Mouse (Mus musculus): ENCODE results near the gene Wwox.

The Wwox gene

DNA sequence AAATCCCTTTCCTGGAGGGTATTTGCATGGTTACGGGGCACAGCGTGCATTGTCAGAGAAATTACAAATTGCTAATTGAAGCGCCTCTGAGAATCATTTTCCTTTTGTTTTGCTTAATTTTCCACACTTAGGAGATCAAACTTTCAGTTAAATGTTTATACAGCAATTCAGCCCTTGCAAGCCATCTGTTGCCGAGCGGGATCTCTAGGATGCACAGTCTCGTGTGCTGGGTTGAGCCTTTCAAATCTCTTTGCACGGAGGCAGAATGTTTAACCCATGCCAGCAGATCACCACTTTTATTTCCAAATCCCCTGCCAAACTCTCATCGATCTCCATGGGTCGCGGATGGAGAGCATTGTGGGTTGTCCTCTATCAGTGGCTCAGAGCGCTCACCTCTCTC, 891.2 kb downstream of the Wwox start:
- DNase-seq (ENCODE audit: low spot score in 2 of 2): no peak

DNA sequence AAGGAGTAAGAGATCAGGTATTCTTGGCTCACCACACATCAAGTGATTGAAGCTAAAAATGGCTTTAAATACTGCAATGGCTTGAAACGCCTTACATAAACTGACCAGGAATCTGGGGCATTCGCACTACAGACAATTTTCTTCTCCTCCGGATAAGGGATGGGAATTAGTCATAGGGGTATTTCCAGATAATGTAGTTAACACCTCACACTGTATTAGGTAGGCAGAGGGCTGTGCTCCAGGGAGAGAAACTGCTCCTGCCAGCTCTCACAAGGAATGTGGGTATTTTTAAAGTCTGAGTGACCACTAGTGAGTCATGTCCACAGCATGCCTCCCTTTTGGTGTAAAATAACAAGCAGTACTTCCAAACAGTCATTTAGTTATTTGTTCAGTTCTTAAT, 894.5 kb downstream of the Wwox start:
- DNase-seq (ENCODE audit: low spot score in 2 of 2): no peak

DNA sequence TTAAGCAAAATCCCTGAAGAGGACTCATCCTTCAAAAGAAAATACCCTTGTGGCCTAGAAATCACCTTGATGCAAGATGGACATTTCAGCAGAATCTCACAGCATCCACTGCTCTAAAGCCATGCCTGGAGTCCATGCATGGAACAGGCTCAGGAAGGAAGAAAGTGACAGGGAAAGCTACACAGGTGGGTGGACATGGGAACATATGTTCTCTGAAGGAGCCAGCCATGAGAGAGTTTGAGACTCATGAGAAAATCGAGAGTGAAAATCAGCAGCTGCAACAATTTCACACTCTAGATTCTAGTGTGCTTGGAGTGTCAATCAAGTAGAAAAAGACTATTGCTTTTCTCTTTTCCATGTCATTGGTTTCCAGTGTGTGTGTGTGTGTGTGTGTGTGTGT, 896.9 kb downstream of the Wwox start:
- no peak for DNase-seq (ENCODE audit: low spot score in 2 of 2)

DNA sequence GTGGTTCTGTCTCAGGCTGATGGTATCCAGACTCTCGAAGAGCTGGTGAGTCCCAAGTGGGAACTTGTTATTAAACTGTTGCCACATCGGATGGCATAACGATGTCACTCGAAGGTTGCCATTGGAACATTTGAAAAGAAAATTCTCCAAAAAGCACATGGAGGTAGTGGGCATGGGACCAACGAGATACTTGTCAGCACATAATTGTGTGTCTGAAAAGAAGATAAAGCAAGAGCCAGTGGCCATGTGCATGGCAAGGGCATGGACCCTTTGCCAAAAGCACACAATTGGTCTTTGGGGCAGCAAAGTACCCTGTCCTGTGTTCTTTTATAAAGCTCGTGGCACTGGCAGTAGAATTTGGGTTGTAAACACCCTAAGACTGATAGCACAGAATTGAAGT, 909.2 kb downstream of the Wwox start:
- DNase-seq (ENCODE audit: low spot score in 2 of 2): no peak

DNA sequence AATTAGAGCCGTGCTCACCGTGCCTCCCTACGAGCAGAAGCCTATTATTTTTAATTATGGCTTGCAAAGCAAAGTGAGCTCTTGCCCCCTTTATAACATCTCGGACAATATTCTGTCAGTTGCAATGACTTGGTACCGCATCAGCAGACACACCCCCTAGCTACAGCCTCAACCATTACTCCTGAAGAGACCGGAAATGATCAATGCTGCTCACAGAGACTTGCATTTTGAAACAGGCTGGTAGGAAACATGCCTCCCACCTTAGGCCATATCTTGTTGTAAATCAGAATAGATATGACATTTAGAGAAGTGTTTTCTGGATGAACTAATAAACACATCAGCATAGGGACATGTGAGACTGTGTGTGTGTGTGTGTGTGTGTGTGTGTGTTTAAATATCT, 911.3 kb downstream of the Wwox start:
- no peak for DNase-seq (ENCODE audit: low spot score in 2 of 2)

DNA sequence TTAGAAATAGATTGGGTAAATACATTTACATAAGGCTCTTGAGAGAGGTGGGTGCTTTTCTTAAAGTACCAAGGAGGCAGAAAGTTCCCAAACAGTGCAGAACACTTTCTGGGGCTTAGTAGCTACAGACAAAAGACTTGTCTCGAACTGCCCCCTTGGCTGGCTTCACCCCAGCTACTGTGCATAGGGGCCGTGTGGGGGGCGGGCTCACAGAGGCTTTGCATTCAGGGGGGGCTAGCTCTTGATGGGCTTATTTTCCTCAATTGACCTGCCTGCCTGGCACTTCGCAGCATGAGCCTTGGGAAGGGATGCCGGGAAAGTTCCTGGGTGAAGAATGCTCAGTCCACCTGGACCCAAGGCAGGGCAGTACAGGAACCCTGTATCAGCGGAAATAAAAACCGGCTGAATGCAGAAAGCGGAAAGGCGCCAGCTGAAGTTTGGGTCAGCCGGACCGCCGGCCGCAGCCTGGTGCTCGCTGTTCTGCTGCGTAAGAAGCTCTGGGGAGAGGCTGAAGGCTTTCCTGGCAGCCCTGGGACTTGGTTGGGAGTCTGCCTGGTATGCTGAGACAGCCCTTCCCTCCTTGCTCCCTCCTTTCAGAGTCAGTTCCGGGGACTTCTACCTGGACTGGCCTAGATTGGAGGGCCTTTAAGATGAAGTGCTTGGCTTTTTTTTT, 918.3 kb downstream of the Wwox start:
- DNase-seq (ENCODE audit: low spot score in 2 of 2): peak in 1 of 2 experiments; percentile 25

DNA sequence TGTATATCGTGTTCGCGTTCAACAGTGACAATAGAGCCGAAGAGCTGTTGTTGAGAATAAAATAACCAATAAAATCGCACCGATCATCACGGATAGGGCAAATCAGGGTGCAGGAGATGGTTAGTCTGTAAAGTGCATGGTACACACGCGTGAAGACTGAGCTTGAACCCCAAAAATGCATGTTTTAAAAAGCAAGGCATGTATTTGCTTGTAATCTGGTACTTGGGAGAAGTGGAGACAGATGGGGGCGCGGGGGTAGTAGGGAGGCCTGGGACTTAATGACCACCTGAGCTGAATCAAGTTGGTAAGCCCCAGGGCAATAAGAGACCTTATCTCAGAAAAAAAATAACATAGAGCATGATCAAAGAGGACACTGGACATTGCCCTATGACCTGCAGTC, 919.0 kb downstream of the Wwox start:
- DNase-seq (ENCODE audit: low spot score in 2 of 2): no peak

DNA sequence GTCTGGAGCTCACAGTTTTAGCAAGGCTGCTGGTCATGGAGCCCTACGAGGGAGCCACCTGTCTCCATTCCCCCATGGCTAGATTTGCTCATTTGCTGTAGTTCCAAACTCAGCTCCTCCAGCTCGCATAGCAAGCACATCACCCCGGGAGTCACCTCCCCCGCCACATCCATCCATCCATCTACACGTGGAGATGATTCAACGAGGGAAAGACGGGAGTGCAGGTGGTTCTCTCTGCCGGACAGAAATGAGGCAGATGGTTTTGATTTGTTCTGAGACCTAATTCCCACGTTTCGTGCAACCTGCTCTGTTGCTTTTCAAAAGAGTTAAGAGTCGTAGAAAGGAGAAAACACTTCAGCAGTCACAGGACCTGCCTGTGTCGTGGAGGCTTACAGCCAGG, 920.2 kb downstream of the Wwox start:
- DNase-seq (ENCODE audit: low spot score in 2 of 2): no peak

DNA sequence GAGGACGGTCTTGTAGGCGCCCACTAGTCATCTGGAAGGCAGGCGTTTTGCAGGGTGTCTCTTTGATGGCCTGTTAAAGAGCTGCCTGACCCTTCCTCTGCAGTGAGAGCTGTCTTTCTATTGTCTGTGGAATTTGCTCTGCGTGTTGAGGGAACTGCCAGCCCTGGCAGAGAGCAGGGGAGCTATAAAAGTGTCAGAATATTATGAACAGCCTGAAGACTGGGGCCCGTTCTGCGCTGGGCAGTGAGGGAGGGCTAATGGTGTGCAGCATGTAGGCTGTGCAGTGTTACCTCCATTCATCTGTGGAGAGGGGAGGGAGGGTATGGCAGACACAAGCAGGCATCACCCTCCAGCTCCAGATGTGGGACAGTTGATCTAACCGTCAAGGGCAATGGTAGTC, 923.1 kb downstream of the Wwox start:
- DNase-seq (ENCODE audit: low spot score in 2 of 2): no peak

DNA sequence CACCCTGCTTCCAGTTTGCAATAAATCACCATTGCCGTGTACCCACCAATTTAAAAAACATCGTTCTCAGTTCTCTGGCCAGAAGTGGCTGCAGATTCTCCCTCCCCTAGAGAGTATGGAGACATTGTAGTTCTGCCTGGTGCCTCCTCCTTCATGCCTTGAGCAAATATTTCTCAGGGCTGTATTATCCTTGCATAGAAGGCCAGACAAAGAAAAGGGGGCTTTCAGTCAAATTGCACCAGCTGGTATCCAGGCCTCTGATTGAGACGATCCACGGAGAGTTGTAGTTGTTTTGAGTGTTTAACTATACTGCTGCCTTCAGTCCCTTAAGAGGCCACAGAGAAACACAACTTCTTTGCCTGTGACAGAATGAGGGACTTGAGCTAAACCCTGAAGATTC, 935.5 kb downstream of the Wwox start:
- no peak for DNase-seq (ENCODE audit: low spot score in 2 of 2)

DNA sequence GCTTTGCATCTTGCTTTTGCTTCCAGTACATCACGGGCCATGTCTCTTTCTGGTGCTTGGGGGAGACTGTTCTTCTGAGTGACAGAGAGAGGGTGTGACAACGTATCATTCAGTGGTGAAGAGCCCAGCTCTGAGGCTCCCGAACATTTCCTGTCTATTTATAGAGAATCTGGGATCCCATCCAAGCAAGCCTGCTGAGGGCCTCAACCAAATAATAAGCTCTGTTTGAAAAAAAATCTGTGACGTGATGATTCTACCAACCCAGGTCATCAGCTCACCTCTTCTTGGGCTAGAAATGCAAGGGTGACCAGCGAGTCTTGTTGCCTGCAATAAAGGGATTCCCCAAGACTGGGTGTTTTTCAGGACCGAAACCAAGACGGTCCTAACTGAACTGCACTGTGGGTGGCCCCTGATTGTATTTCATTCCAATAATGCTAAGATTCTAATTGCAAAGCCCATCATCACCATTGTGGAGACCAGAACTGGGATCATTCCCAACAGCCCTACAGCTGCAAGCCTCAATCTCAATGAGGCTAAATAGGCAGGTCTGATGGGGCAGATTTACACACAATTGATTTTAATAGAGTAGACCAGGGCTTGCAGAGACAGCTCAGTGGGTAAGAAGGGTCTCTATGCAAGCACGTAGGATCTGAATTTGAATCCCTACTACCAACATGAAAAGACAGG, 936.0 kb downstream of the Wwox start:
- DNase-seq (ENCODE audit: low spot score in 2 of 2): no peak

DNA sequence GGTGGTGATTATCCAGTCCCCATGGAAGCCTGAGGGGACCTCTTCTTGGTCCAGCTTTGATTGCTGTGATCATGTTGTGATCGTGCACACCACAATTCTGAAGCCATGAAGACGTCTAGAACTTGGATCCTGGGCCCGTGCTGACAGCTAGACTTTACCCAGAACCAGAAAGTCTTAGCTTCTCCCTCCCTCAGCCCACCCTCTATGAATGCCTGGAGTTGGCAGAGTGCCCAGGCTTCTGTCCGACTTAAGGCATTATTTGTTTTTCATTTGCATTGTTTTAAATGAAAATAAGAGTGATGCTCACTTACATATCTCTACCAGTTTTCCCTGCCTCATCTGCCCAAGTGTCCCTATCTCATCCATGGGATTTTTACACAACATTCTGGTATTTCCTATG, 937.9 kb downstream of the Wwox start:
- DNase-seq (ENCODE audit: low spot score in 2 of 2): no peak

DNA sequence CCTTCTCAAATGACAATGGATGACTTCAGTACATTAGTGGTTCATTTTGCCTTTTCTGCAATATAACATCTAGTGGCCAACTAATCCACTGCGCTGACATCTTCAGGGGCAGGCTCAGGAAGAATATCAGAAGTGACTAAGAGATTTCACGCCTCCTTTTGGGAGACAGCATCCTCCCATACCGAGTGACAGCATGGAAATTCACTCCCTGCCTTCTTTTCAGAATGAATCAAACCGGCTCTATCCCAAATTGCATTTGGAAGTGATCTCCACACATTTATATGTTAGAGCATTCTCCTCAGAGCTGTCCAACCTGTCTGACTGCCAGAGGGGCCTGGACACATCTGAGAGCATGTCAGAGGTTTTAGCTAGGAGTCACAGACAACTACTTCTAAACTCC, 940.6 kb downstream of the Wwox start:
- no peak for DNase-seq (ENCODE audit: low spot score in 2 of 2)

DNA sequence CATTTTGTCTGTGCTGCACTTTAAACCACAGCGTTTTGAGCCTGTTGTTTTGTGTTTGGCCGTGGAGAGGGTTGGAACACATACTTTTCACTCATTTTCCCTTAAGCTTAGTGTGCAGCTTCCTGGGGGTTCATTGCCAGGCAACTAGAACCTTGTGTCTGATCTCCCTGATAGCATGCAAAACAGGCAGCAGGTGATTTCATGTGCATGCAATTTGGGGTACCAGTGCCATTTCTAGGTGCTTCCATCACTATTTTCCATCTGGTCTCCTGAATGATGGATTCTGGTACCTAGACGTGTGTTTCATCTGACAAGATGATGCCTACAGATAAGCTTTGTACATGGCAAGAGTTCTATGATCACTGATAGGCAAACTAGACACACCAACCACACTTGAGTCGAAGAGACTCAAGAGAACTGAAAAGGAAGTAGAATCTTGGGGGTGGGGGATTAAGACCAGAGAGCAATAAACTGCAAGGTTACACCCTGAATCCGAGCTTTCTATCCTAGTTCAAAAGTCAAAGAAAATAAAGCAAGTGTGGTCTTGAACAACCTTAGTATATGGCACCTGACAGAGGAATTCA, 951.6 kb downstream of the Wwox start:
- DNase-seq (ENCODE audit: low spot score in 2 of 2): no peak

DNA sequence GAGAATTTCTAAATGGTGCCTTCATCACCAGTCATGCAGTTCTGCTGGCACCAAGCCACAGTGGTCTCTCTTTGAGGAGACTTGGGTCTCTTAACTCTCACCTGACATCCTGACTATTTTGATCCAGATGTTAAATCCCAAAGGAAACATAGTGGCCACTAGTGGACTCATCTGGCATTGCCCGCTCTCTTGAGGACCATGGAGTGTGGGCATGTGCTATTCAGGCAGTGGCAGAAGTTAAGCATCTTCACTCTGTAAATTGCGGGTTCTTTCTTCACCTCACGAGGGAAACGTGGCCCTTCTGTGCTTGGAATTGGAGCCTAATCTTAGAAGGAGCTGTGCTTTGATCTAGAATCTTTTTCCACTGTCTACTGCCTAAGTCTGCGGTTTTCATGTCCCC, 956.4 kb downstream of the Wwox start:
- DNase-seq (ENCODE audit: low spot score in 2 of 2): no peak

DNA sequence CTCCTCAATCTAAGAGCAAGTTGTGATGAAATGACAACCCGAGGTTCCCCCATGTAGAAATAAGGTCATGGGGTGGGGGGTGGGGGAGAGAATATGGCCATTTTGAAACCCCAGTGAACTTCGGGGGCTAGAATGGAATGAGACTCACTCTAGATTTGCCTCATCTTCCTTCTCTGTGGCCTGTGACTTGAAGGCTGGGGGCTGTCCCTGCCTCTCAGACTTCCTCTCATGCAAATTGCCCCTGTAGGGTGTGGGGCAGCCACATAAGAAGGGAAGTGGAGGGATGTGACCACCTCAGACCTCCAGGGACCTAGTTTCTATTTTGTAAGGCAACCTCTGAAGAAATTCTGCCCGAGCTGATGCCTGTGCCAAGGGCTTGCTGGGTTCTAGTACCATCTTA, 958.5 kb downstream of the Wwox start:
- no peak for DNase-seq (ENCODE audit: low spot score in 2 of 2)

DNA sequence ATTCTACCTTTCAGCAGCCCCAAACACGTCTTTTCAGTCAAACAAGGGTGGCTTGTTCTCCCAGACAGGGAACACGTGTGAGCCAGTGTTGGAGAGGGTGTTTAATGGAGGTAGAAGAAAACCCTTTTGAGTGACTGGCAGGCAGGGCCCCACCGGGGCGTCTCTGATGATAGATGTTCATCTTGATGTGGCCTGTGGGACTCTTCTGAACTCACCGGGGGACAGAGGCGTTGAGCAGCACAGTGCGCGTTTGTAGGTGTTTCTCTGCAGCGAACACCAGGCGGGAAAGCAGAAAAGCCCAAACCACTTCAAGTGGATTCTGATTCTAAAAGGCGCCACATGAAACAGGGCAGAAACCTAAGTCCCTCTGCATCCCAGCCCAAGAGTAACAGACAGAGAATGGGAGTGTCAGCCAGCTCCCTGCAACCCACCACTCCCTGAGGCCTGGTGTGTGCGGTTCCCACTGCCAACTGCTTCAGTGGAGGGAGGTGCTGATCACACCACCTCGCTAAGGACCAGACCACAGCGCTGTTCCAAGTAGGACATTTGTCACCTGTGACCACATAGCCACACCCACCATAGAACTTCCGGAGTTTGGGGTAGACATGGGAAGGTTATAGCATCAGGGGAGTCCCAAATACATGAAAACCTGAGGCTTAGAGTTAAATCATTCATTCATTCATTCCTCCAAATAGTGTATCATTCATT, 960.7 kb downstream of the Wwox start:
- DNase-seq (ENCODE audit: low spot score in 2 of 2): no peak
